Mouse (Mus musculus) brown adipose tissue, adult 24 weeks (tissue): ENCODE data around the gene Pex12. TPM values are rescaled to one million over a fixed set of nuclear protein-coding genes. Genes with fewer than 3 reads are reported as not detected.

ENCODE experiments used
- H3K27ac ChIP-seq: fragments of 200-500 bp; replicated peaks from 2 replicates; pipeline ENCODE4 v1.5.1; 2012; ENCODE audit warnings: low read depth, mild to moderate bottlenecking, low read length
- H3K4me1 ChIP-seq: fragments of 200-500 bp; 2 replicates; pipeline ENCODE4 v1.6.1; 2012; ENCODE audit warnings: low read length, mixed read lengths; ENCODE audit not compliant: control insufficient read depth, insufficient read depth, insufficient read length
- H3K4me3 ChIP-seq: fragments of 200-500 bp; 2 replicates; pipeline ENCODE4 v1.5.1; 2012; ENCODE audit warnings: low read depth, mild to moderate bottlenecking, low read length, moderate library complexity; ENCODE audit not compliant: insufficient read depth
- polyA plus RNA-seq: library from polyadenylated mRNA; stranded (reverse); fragments of >200 nt; gene quantifications from 2 replicates; pipeline ENCODE4 v1.2.4, GENCODE M21; 2012; ENCODE audit not compliant: missing spikeins, insufficient read depth, insufficient read length

The Pex12 gene
- polyA plus RNA-seq, 1 experiment = 9.8 TPM

GRCm38 (mm10) chr11:83297816-83298215 is 4.6 kb downstream of the Pex12 start:
- no peak overlapping the region for H3K27ac ChIP-seq
- no peaks in the 10 kb centered on the region; the same call in 1 of the 2 replicates for H3K4me1 ChIP-seq
- H3K4me3 ChIP-seq = no peak overlapping the region

GRCm38 (mm10) chr11:83294133-83294532 is 8.3 kb downstream of the Pex12 start:
- Histone ChIP-seq H3K27ac (no peak overlapping the region), H3K4me3 (no peak overlapping the region), H3K4me1 (no peaks in the 10 kb centered on the region; the same call in 1 of the 2 replicates)

GRCm38 (mm10) chr11:83293182-83293581 is 9.2 kb downstream of the Pex12 start:
- H3K4me3 ChIP-seq = no peak overlapping the region
- H3K27ac ChIP-seq = no peak overlapping the region

GRCm38 (mm10) chr11:83292251-83292587 is 10.2 kb downstream of the Pex12 start:
- H3K27ac ChIP-seq = peak overlapping the region; percentile 53; the same call in 1 of the 2 replicates
- peak overlapping the region; percentile 61 for H3K4me3 ChIP-seq
- no peaks in the 10 kb centered on the region; the same call in 1 of the 2 replicates for H3K4me1 ChIP-seq

More at GRCm38 (mm10) chr11:83293182-83293581, 9.2 kb downstream of the Pex12 start:
- no peaks in the 10 kb centered on the region; the same call in 1 of the 2 replicates for H3K4me1 ChIP-seq

- Histone ChIP-seq H3K4me3 (peak overlapping the region; percentile 61), H3K27ac (peak overlapping the region; percentile 53), H3K4me1 (no peaks in the 10 kb centered on the region; the same call in 1 of the 2 replicates)
Measured at GRCm38 (mm10) chr11:83291375-83292250, 10.8 kb downstream of the Pex12 start.

GRCm38 (mm10) chr11:83289633-83290032 is 12.8 kb downstream of the Pex12 start:
- Histone ChIP-seq H3K27ac (no peak overlapping the region), H3K4me1 (no peaks in the 10 kb centered on the region; the same call in 1 of the 2 replicates), H3K4me3 (no peak overlapping the region)

GRCm38 (mm10) chr11:83289036-83289435 is 13.3 kb downstream of the Pex12 start:
- no peak overlapping the region for H3K4me3 ChIP-seq
- no peak overlapping the region for H3K27ac ChIP-seq
- H3K4me1 ChIP-seq = no peaks in the 10 kb centered on the region; the same call in 1 of the 2 replicates

- Histone ChIP-seq H3K27ac (no peak within 1 kb of the TSS), H3K4me3 (no peak within 1 kb of the TSS), H3K4me1 (no peaks in the 10 kb centered on the region)
Measured at GRCm38 (mm10) chr11:83286566-83286965, 15.8 kb downstream of the Pex12 start, which contains the start of gene Slfn14. TSS of gene Slfn14 (minus strand) at chr11:83286726.

- Histone ChIP-seq H3K4me3 (no peak overlapping the region), H3K4me1 (no peaks in the 10 kb centered on the region), H3K27ac (no peak overlapping the region)
Measured at GRCm38 (mm10) chr11:83285627-83286026, 16.8 kb downstream of the Pex12 start.

GRCm38 (mm10) chr11:83282084-83282483 is 20.3 kb downstream of the Pex12 start:
- no peak overlapping the region for H3K27ac ChIP-seq
- H3K4me3 ChIP-seq = no peak overlapping the region
- no peaks in the 10 kb centered on the region for H3K4me1 ChIP-seq

- Histone ChIP-seq H3K4me1 (no peaks in the 10 kb centered on the region), H3K27ac (no peak overlapping the region), H3K4me3 (no peak overlapping the region)
Measured at GRCm38 (mm10) chr11:83279691-83280090, 22.7 kb downstream of the Pex12 start.

- no peak overlapping the region for H3K4me3 ChIP-seq
- no peaks in the 10 kb centered on the region for H3K4me1 ChIP-seq
- H3K27ac ChIP-seq = no peak overlapping the region
Measured at GRCm38 (mm10) chr11:83279024-83279423, 23.4 kb downstream of the Pex12 start.

GRCm38 (mm10) chr11:83276251-83276650 is 26.1 kb downstream of the Pex12 start:
- H3K4me1 ChIP-seq = no peaks in the 10 kb centered on the region
- H3K27ac ChIP-seq = no peak overlapping the region
- no peak overlapping the region for H3K4me3 ChIP-seq

- Histone ChIP-seq H3K27ac (no peak overlapping the region), H3K4me1 (no peaks in the 10 kb centered on the region), H3K4me3 (no peak overlapping the region)
Measured at GRCm38 (mm10) chr11:83271951-83272843, 30.2 kb downstream of the Pex12 start.
